Mouse (Mus musculus) B cell, adult (primary cell): ENCODE data around the gene Krt42. TPM values are rescaled to one million over a fixed set of nuclear protein-coding genes. Genes with fewer than 3 reads are reported as not detected.

ENCODE experiments used
- total RNA-seq: library from RNA; stranded (reverse); gene quantifications from 4 replicates; pipeline ENCODE4 v1.2.4, GENCODE M21; 2023; ENCODE audit not compliant: inconsistent age

Gene Krt42
- not detected in 4 replicates for total RNA-seq

DNA sequence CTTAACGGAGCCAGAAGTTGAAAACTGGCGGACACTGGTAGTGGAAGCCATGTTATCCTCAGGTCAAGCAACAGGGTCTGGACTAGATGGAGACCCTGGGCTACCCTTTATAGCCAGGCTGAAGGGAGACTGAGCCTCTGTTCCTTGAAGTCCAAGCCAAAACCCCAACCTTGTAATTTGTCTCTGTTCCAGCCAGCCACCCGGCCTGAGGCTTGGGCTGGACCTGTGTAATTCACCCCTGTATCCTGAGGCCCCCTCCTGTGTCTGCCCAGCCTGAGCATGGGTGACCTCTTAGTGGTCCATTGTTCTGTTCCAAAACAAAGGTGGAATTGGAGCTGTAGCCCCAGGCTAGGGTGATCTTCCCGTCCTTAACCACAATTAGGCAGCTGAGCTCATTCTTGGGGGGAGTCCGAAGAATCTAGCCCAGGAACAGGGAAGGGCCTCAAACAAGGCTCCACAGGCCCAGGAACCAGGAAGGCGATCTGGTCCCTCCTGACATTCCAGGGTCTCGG is at the start of gene Krt42:
Krt42 (minus strand) TSS at position 51 of the 512 bp plus-strand sequence.

DNA sequence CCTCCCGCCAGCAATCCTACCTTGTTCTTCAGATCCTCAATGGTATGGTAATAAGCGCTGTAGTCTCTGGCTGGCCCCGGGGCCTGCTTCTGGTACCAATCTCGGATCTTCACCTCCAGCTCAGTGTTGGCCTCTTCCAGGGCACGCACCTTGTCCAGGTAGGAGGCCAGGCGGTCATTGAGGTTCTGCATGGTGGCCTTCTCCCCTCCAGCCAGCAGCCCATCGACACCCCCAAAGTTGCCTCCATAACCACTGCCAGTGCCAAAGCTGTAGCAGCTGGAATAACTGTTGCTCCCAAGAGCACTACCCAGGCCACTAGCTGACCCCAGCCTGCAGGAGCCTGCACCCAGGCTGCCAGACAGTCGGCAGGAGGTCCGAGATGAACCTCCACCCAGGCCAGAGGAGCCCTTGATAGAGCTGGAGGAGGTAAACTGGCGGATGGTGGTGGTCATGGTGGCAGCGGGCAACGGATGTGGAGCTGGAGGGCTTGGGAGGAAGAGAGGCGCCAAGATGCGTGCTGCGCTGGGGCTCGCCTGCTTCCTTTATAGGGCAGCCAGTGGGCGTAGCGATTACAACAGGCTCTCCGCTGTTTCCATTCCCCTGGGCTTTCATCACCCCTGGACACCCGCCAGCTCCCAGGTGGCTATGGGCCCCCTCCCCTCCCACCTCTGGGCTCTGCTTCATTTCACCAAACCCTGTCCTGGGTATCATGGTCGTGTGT is 9.0 kb downstream of the Krt42 start, which contains the start of gene Krt17:
Krt17 (minus strand) TSS at position 516 of the 721 bp plus-strand sequence.

DNA sequence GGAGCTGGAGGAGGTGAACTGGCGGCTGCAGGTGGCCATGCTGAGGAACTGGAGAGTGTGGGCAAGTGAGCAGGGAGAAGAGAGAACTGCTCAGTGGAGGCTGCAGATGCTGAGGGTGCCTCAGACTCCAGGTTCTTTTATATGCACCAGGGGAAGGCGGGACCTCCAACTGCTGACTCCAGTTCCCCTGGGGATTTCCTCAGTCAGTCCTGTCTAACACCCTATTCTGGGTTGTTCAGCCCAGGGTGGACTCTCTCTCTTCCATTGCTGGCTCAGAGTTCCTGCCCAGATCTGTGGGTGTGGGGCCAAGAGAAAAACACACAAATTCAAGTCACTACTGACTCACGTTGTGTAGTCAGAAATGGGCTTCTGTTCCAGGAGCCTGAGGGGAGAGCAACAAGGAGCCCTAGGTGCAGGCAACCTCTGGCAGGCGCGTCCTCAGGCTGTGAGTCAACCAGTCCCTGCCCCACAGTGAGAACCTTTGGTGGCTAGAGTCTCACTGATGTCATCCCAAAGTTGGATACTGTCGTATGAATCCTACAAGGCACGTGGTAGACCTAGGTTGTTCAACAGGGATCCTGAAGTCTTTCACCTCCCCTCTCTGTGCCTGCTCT is 20.7 kb downstream of the Krt42 start, which contains the start of gene Krt16:
Krt16 (minus strand) TSS at position 51 of the 614 bp plus-strand sequence.

Other genes with a start within 250 kb of the Krt42 start
- gene Krt33b, start 240.0 kb downstream of the Krt42 start, total RNA-seq = not detected in 4 replicates
- not detected in 4 replicates for gene Krt34, start 228.3 kb downstream of the Krt42 start, total RNA-seq
- gene Krt31, start 219.3 kb downstream of the Krt42 start, total RNA-seq = not detected in 4 replicates
- not detected in 4 replicates for gene Krt32, start 181.6 kb downstream of the Krt42 start, total RNA-seq
- gene Krt35, start 173.6 kb downstream of the Krt42 start, total RNA-seq = not detected in 4 replicates
- gene Krt36, start 164.2 kb downstream of the Krt42 start, total RNA-seq = not detected in 4 replicates
- gene Krt13, start 148.3 kb downstream of the Krt42 start, total RNA-seq = not detected in 4 replicates
- not detected in 4 replicates for gene Krt15, start 133.9 kb downstream of the Krt42 start, total RNA-seq
- gene Krt19, start 121.2 kb downstream of the Krt42 start, total RNA-seq = 0.45 to 1.1 TPM in 2 of 4 replicates, not detected in the others
- not detected in 4 replicates for gene Krt9, start 76.6 kb downstream of the Krt42 start, total RNA-seq
- not detected in 4 replicates for gene Krt14, start 62.3 kb downstream of the Krt42 start, total RNA-seq
- not detected in 4 replicates for gene Krt16, start 21.0 kb downstream of the Krt42 start, total RNA-seq
- gene Krt17, start 8.8 kb downstream of the Krt42 start, total RNA-seq = not detected in 4 replicates
- 2,378 to 2,468 TPM (median 2,410 TPM) in 4 replicates for gene Eif1, start 50.0 kb upstream of the Krt42 start, total RNA-seq
- gene Gast, start 64.5 kb upstream of the Krt42 start, total RNA-seq = not detected in 4 replicates
- 2.0 to 3.5 TPM (median 2.4 TPM) in 4 replicates for gene Hap1, start 86.3 kb upstream of the Krt42 start, total RNA-seq
- gene Jup, start 127.9 kb upstream of the Krt42 start, total RNA-seq = 12.6 to 22.2 TPM (median 13.9 TPM) in 4 replicates
- gene P3h4, start 145.0 kb upstream of the Krt42 start, total RNA-seq = 0.24 TPM in 1 of 4 replicates, not detected in the others
- not detected in 4 replicates for gene Fkbp10, start 145.8 kb upstream of the Krt42 start, total RNA-seq
- gene Nt5c3b, start 171.9 kb upstream of the Krt42 start, total RNA-seq = 60.8 to 67.9 TPM (median 62.0 TPM) in 4 replicates
- gene Klhl10, start 172.0 kb upstream of the Krt42 start, total RNA-seq = 1.2 to 3.1 TPM (median 2.1 TPM) in 4 replicates
- gene Klhl11, start 202.9 kb upstream of the Krt42 start, total RNA-seq = 20.4 to 24.2 TPM (median 22.4 TPM) in 4 replicates